ENCODE assay signal across 27 mouse cellular contexts in the genomic region with DNA sequence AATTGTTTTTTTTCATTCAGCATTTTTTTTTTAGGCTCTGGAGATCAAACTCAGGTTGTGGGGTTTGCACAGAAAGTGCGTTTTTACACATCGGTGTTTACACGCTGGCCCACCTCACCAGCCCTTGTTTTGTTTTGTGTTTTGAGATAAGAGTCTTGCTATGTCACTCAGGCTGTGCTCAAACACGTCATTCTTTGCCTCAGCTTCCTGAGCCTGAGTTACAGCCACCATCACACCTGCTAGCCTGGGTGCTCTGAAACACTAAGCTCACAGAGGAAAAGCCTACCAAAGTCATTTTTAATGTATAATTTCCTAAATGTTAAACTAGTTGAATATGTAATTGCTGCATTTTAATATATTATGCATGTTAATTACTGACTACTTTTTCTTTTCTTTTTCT.
"Had no signal": no experiment of that assay in that cellular context is flagged by ENCODE, and none has a peak within 500 bp of the region (broad histone marks: within the 10 kb centered on the region; RNA-seq: fewer than 3 reads in every experiment).

No protein-coding gene starts in this region.

- H3K27me3 ChIP-seq: heart, embryonic 15.5 days; hindbrain, embryonic 12.5 days; kidney, embryonic 15.5 days; limb, embryonic 12.5 days; liver, embryonic 12.5 days; liver, embryonic 15.5 days had no signal

- H3K9ac ChIP-seq: heart, embryonic 15.5 days; hindbrain, embryonic 12.5 days; hindbrain, embryonic 14.5 days; kidney, embryonic 15.5 days; limb, embryonic 12.5 days; liver, embryonic 12.5 days; liver, embryonic 15.5 days had no signal

- H3K4me1 ChIP-seq: heart, embryonic 15.5 days; hindbrain, embryonic 10.5 days; hindbrain, embryonic 12.5 days; kidney, embryonic 15.5 days; limb, embryonic 10.5 days; limb, embryonic 12.5 days; liver, embryonic 12.5 days; liver, embryonic 15.5 days had no signal

- DNase-seq: gastrocnemius, adult 2 months; gastrocnemius, postnatal 10 days; gastrocnemius, postnatal 25 days; heart, adult 2 months; heart, postnatal 14 days; heart, postnatal 36 days; kidney, adult 11 months; kidney, adult 2 months; kidney, adult 9 months; kidney, postnatal 14 days; kidney, postnatal 36 days; layer of hippocampus, adult 9-11 months; layer of hippocampus, postnatal 36 days; liver had no signal

- H3K4me2 ChIP-seq: heart, embryonic 11.5 days; heart, embryonic 15.5 days; hindbrain, embryonic 12.5 days; hindbrain, embryonic 14.5 days; kidney, embryonic 15.5 days; limb, embryonic 12.5 days; liver, embryonic 12.5 days; liver, embryonic 15.5 days had no signal

- H3K27ac ChIP-seq: gastrocnemius, adult 2 months; heart, adult 2 months; heart, embryonic 15.5 days; hindbrain, embryonic 10.5 days; hindbrain, embryonic 12.5 days; hindbrain, embryonic 14.5 days; kidney, embryonic 15.5 days; kidney, postnatal 0 days; limb, embryonic 10.5 days; limb, embryonic 12.5 days; liver, embryonic 12.5 days; liver, embryonic 15.5 days had no signal

- H3K4me3 ChIP-seq: gastrocnemius, adult 2 months; heart, adult 2 months; heart, embryonic 15.5 days; hindbrain, embryonic 10.5 days; hindbrain, embryonic 12.5 days; kidney, embryonic 15.5 days; limb, embryonic 10.5 days; limb, embryonic 12.5 days; liver, embryonic 12.5 days; liver, embryonic 15.5 days had no signal

- H3K9me3 ChIP-seq: heart, embryonic 15.5 days; hindbrain, embryonic 10.5 days; hindbrain, embryonic 12.5 days; kidney, embryonic 15.5 days; limb, embryonic 10.5 days; limb, embryonic 12.5 days; liver, embryonic 12.5 days; liver, embryonic 15.5 days had no signal

- ATAC-seq: hindbrain, embryonic 16.5 days; intestine, embryonic 16.5 days; liver, embryonic 12.5 days had no signal
